Mouse (Mus musculus) heart, embryonic 12.5 days (tissue): Measurements from ENCODE around the gene Sdk1. TPM values are rescaled to one million over a fixed set of nuclear protein-coding genes. Genes with fewer than 3 reads are reported as not detected.

Experiments used
- ATAC-seq: fragments of 200-750 bp; cut with Nextera tagmentation; 2 replicates; pipeline ENCODE4 v1.8.0; 2017; ENCODE audit warnings: moderate TSS enrichment, moderate library complexity; ENCODE audit not compliant: insufficient number of reproducible peaks, low FRiP score
- H3K27ac ChIP-seq: fragments of 300-500 bp; sonication (generic); 2 replicates; pipeline ENCODE4 v1.5.1; 2016; ENCODE audit warnings: mild to moderate bottlenecking, moderate library complexity; ENCODE audit not compliant: poor library complexity, severe bottlenecking
- H3K27me3 ChIP-seq: fragments of 300-500 bp; sonication (generic); replicated peaks from 2 replicates; pipeline ENCODE4 v1.6.1; 2016; ENCODE audit warnings: mild to moderate bottlenecking, moderate library complexity
- H3K36me3 ChIP-seq: fragments of 300-500 bp; sonication (generic); 2 replicates; pipeline ENCODE4 v1.6.1; 2016; ENCODE audit warnings: mild to moderate bottlenecking, moderate library complexity
- H3K4me1 ChIP-seq: fragments of 300-500 bp; sonication (generic); replicated peaks from 2 replicates; pipeline ENCODE4 v1.6.1; 2016; ENCODE audit warnings: mild to moderate bottlenecking
- H3K4me2 ChIP-seq: fragments of 300-500 bp; sonication (generic); 2 replicates; pipeline ENCODE4 v1.6.1; 2016; ENCODE audit warnings: mild to moderate bottlenecking, moderate library complexity
- H3K4me3 ChIP-seq: fragments of 300-500 bp; sonication (generic); 2 replicates; pipeline ENCODE4 v1.5.1; 2016; ENCODE audit warnings: mild to moderate bottlenecking
- H3K9ac ChIP-seq: fragments of 300-500 bp; sonication (generic); 2 replicates; pipeline ENCODE4 v1.6.1; 2016; ENCODE audit warnings: mild to moderate bottlenecking, moderate library complexity
- H3K9me3 ChIP-seq: fragments of 300-500 bp; sonication (generic); replicated peaks from 2 replicates; pipeline ENCODE4 v1.6.1; 2016; ENCODE audit warnings: mild to moderate bottlenecking, moderate library complexity
- WGBS: fragments of 180-500 bp; shearing (Covaris S2); methylation state at CpG from one replicate; pipeline ENCODE4 v1.1.7; 2016; 5-methylcytosine and 5-hydroxymethylcytosine counted together
- polyA plus RNA-seq: library from polyadenylated mRNA; unstranded; fragments of >200 nt; fragmentation: Nextera tagmentation; extraction: Ambion mirVana; gene quantifications from 2 replicates; pipeline ENCODE4 v1.2.1, GENCODE M21; 2016

Gene Sdk1
- polyA plus RNA-seq, 1 experiment from 2014 or later = 4.4 TPM

GRCm38 (mm10) chr5:141388451-141388850 is 147.2 kb downstream of the Sdk1 start:
- H3K4me2 ChIP-seq = no peak overlapping the region
- no peaks in the 10 kb centered on the region for H3K9me3 ChIP-seq
- WGBS = 46% methylated on average over 2 of the region's 2 CpGs
- no peak overlapping the region for H3K27ac ChIP-seq
- H3K4me1 ChIP-seq = peaks cover 6% of the 10 kb centered on the region; the same call in 1 of the 2 replicates
- no peak overlapping the region for H3K9ac ChIP-seq
- ATAC-seq = no peak
- no peak overlapping the region for H3K4me3 ChIP-seq
- no peaks in the 10 kb centered on the region for H3K27me3 ChIP-seq
- H3K36me3 ChIP-seq = no peaks in the 10 kb centered on the region

- Histone ChIP-seq H3K9me3 (no peaks in the 10 kb centered on the region), H3K27ac (no peak overlapping the region), H3K4me2 (no peak overlapping the region), H3K4me1 (peaks cover 11% of the 10 kb centered on the region; the same call in 1 of the 2 replicates), H3K9ac (no peak overlapping the region), H3K4me3 (no peak overlapping the region), H3K27me3 (no peaks in the 10 kb centered on the region), H3K36me3 (no peaks in the 10 kb centered on the region)
- ATAC-seq = no peak
- WGBS = 89% methylated on average over 4 of the region's 4 CpGs
Measured at GRCm38 (mm10) chr5:141390541-141390940, 149.3 kb downstream of the Sdk1 start.

- Histone ChIP-seq H3K36me3 (no peaks in the 10 kb centered on the region), H3K9ac (no peak overlapping the region), H3K27me3 (no peaks in the 10 kb centered on the region), H3K9me3 (no peaks in the 10 kb centered on the region), H3K27ac (no peak overlapping the region), H3K4me1 (peaks cover 11% of the 10 kb centered on the region; the same call in 1 of the 2 replicates), H3K4me2 (no peak overlapping the region), H3K4me3 (no peak overlapping the region)
- WGBS = 81% methylated on average over 5 of the region's 5 CpGs
- ATAC-seq = no peak
Measured at GRCm38 (mm10) chr5:141391153-141391552, 149.9 kb downstream of the Sdk1 start.

GRCm38 (mm10) chr5:141393846-141394245 is 152.6 kb downstream of the Sdk1 start:
- no peaks in the 10 kb centered on the region for H3K9me3 ChIP-seq
- no peaks in the 10 kb centered on the region for H3K27me3 ChIP-seq
- 77% methylated on average over 4 of the region's 4 CpGs for WGBS
- no peak overlapping the region for H3K4me3 ChIP-seq
- no peak overlapping the region for H3K27ac ChIP-seq
- no peak for ATAC-seq
- H3K36me3 ChIP-seq = no peaks in the 10 kb centered on the region
- H3K4me2 ChIP-seq = no peak overlapping the region
- 0 out of 2 replicates have a peak, but pooled peaks cover 5% of the 10 kb centered on the region for H3K4me1 ChIP-seq
- H3K9ac ChIP-seq = no peak overlapping the region

- no peaks in the 10 kb centered on the region for H3K36me3 ChIP-seq
- no peak for ATAC-seq
- 69% methylated on average over 8 of the region's 8 CpGs for WGBS
Measured at GRCm38 (mm10) chr5:141394586-141394985, 153.3 kb downstream of the Sdk1 start.

GRCm38 (mm10) chr5:141403741-141404140 is 162.5 kb downstream of the Sdk1 start:
- no peak overlapping the region for H3K4me3 ChIP-seq
- H3K4me1 ChIP-seq = peaks cover 21% of the 10 kb centered on the region
- 80% methylated on average over 8 of the region's 8 CpGs for WGBS
- H3K9ac ChIP-seq = no peak overlapping the region
- no peaks in the 10 kb centered on the region for H3K9me3 ChIP-seq
- H3K27ac ChIP-seq = no peak overlapping the region
- H3K36me3 ChIP-seq = no peaks in the 10 kb centered on the region
- no peaks in the 10 kb centered on the region for H3K27me3 ChIP-seq
- no peak for ATAC-seq
- no peak overlapping the region for H3K4me2 ChIP-seq

More at GRCm38 (mm10) chr5:141394586-141394985, 153.3 kb downstream of the Sdk1 start:
- Histone ChIP-seq H3K4me2 (no peak overlapping the region), H3K27ac (no peak overlapping the region), H3K27me3 (no peaks in the 10 kb centered on the region), H3K4me3 (no peak overlapping the region), H3K9me3 (no peaks in the 10 kb centered on the region), H3K4me1 (0 out of 2 replicates have a peak, but pooled peaks cover 5% of the 10 kb centered on the region), H3K9ac (no peak overlapping the region)

GRCm38 (mm10) chr5:141404651-141405050 is 163.4 kb downstream of the Sdk1 start:
- Histone ChIP-seq H3K4me3 (no peak overlapping the region), H3K4me2 (no peak overlapping the region), H3K27ac (no peak overlapping the region), H3K27me3 (no peaks in the 10 kb centered on the region), H3K4me1 (peaks cover 24% of the 10 kb centered on the region), H3K9me3 (no peaks in the 10 kb centered on the region), H3K9ac (no peak overlapping the region), H3K36me3 (no peaks in the 10 kb centered on the region)
- WGBS = 63% methylated on average over 2 of the region's 2 CpGs
- no peak for ATAC-seq

GRCm38 (mm10) chr5:141406926-141407325 is 165.6 kb downstream of the Sdk1 start:
- 59% methylated on average over 7 of the region's 7 CpGs for WGBS
- Histone ChIP-seq H3K27me3 (no peaks in the 10 kb centered on the region), H3K27ac (no peak overlapping the region), H3K4me1 (peaks cover 30% of the 10 kb centered on the region), H3K9me3 (no peaks in the 10 kb centered on the region), H3K4me2 (no peak overlapping the region), H3K9ac (no peak overlapping the region), H3K4me3 (no peak overlapping the region), H3K36me3 (no peaks in the 10 kb centered on the region)
- ATAC-seq = no peak

GRCm38 (mm10) chr5:141413013-141413412 is 171.7 kb downstream of the Sdk1 start:
- H3K36me3 ChIP-seq = no peaks in the 10 kb centered on the region
- no peaks in the 10 kb centered on the region for H3K9me3 ChIP-seq
- H3K4me1 ChIP-seq = peaks cover 55% of the 10 kb centered on the region
- peak overlapping the region; percentile 84 for H3K27ac ChIP-seq
- no peak overlapping the region for H3K4me3 ChIP-seq
- peak overlapping the region; percentile 41; the same call in 1 of the 2 replicates for H3K4me2 ChIP-seq
- ATAC-seq = no peak
- no peaks in the 10 kb centered on the region for H3K27me3 ChIP-seq
- 30% methylated on average over 11 of the region's 11 CpGs for WGBS
- H3K9ac ChIP-seq = no peak overlapping the region

GRCm38 (mm10) chr5:141415644-141416243 is 174.5 kb downstream of the Sdk1 start:
- Histone ChIP-seq H3K9me3 (no peaks in the 10 kb centered on the region), H3K9ac (no peak overlapping the region), H3K4me1 (peaks cover 53% of the 10 kb centered on the region), H3K36me3 (no peaks in the 10 kb centered on the region), H3K27me3 (no peaks in the 10 kb centered on the region), H3K27ac (no peak overlapping the region), H3K4me2 (no peak overlapping the region), H3K4me3 (no peak overlapping the region)
- no peak for ATAC-seq
- WGBS = 57% methylated on average over 10 of the region's 10 CpGs

- 77% methylated on average over 3 of the region's 3 CpGs for WGBS
- H3K4me2 ChIP-seq = no peak overlapping the region
- ATAC-seq = no peak
- no peaks in the 10 kb centered on the region for H3K27me3 ChIP-seq
- H3K9ac ChIP-seq = no peak overlapping the region
- H3K4me3 ChIP-seq = no peak overlapping the region
- no peaks in the 10 kb centered on the region for H3K9me3 ChIP-seq
- no peak overlapping the region for H3K27ac ChIP-seq
- peaks cover 37% of the 10 kb centered on the region for H3K4me1 ChIP-seq
- H3K36me3 ChIP-seq = no peaks in the 10 kb centered on the region
Measured at GRCm38 (mm10) chr5:141428132-141428531, 186.8 kb downstream of the Sdk1 start.

- Histone ChIP-seq H3K36me3 (no peaks in the 10 kb centered on the region), H3K9me3 (no peaks in the 10 kb centered on the region), H3K9ac (no peak overlapping the region), H3K4me2 (no peak overlapping the region), H3K27me3 (no peaks in the 10 kb centered on the region), H3K4me3 (no peak overlapping the region), H3K27ac (no peak overlapping the region), H3K4me1 (peaks cover 28% of the 10 kb centered on the region)
- no peak for ATAC-seq
- WGBS = 88% methylated on average over 2 of the region's 2 CpGs
Measured at GRCm38 (mm10) chr5:141433286-141433685, 192.0 kb downstream of the Sdk1 start.
